Mouse (Mus musculus) forebrain, postnatal 0 days (tissue): Measurements from ENCODE around the gene Treml4. TPM values are rescaled to one million over a fixed set of nuclear protein-coding genes. Genes with fewer than 3 reads are reported as not detected.

Experiments
- ATAC-seq: fragments of 200-750 bp; cut with Nextera tagmentation; 2 replicates; pipeline ENCODE4 v1.8.0; 2017; ENCODE audit warnings: mild to moderate bottlenecking, moderate library complexity
- DNase-seq: peaks from one replicate; pipeline ENCODE4 v3.0.0-alpha.2; 2015
- H3K27ac ChIP-seq: fragments of 300-500 bp; sonication (generic); 2 replicates; pipeline ENCODE4 v1.5.1; 2014; ENCODE audit warnings: low read depth, mild to moderate bottlenecking, antibody characterized with exemption, low read length, moderate library complexity, mixed read lengths
- H3K27me3 ChIP-seq: fragments of 300-500 bp; sonication (generic); 2 replicates; pipeline ENCODE4 v1.6.1; 2014; ENCODE audit warnings: mild to moderate bottlenecking, low read length, mixed read lengths; ENCODE audit not compliant: insufficient read depth
- H3K36me3 ChIP-seq: fragments of 300-500 bp; sonication (generic); 2 replicates; pipeline ENCODE4 v1.6.1; 2014; ENCODE audit warnings: mild to moderate bottlenecking, moderate library complexity; ENCODE audit not compliant: insufficient read depth
- H3K4me1 ChIP-seq: fragments of 300-500 bp; sonication (generic); 2 replicates; pipeline ENCODE4 v1.6.1; 2014; ENCODE audit warnings: antibody characterized with exemption; ENCODE audit not compliant: insufficient read depth
- H3K4me2 ChIP-seq: fragments of 300-500 bp; sonication (generic); 2 replicates; pipeline ENCODE4 v1.6.1; 2014; ENCODE audit warnings: low read depth, mild to moderate bottlenecking, moderate library complexity
- H3K4me3 ChIP-seq: fragments of 300-500 bp; sonication (generic); 2 replicates; pipeline ENCODE4 v1.5.1; 2014; ENCODE audit warnings: low read depth, low read length, mixed read lengths
- H3K9ac ChIP-seq: fragments of 300-500 bp; sonication (generic); 2 replicates; pipeline ENCODE4 v1.6.1; 2014; ENCODE audit warnings: mild to moderate bottlenecking
- H3K9me3 ChIP-seq: fragments of 300-500 bp; sonication (generic); 2 replicates; pipeline ENCODE4 v1.6.1; 2016; ENCODE audit warnings: low read length
- CTCF ChIP-seq: sonication (generic); IDR thresholded peaks from 2 replicates; pipeline ENCODE4 v1.5.1; 2016; ENCODE audit warnings: antibody characterized with exemption, control low read depth, low read depth
- WGBS: fragments of 180-500 bp; shearing (Covaris S2); extraction: QIAGEN DNeasy Blood & Tissue Kit; methylation state at CpG from one replicate; pipeline ENCODE4 v1.1.7; 2014; 5-methylcytosine and 5-hydroxymethylcytosine counted together
- polyA plus RNA-seq: library from polyadenylated mRNA; unstranded; fragments of >200 nt; fragmentation: Nextera tagmentation; extraction: Ambion mirVana; gene quantifications from 2 replicates; pipeline ENCODE4 v1.2.1, GENCODE M21; 2015
- total RNA-seq: library from RNA; depleted of rRNA; stranded (reverse); fragments of >200 nt; gene quantifications from 2 replicates; pipeline ENCODE4 v1.2.3, GENCODE M21; 2014; rRNA removed

Gene Treml4
- not detected in 2 replicates for total RNA-seq
- polyA plus RNA-seq = not detected in 2 replicates

DNA sequence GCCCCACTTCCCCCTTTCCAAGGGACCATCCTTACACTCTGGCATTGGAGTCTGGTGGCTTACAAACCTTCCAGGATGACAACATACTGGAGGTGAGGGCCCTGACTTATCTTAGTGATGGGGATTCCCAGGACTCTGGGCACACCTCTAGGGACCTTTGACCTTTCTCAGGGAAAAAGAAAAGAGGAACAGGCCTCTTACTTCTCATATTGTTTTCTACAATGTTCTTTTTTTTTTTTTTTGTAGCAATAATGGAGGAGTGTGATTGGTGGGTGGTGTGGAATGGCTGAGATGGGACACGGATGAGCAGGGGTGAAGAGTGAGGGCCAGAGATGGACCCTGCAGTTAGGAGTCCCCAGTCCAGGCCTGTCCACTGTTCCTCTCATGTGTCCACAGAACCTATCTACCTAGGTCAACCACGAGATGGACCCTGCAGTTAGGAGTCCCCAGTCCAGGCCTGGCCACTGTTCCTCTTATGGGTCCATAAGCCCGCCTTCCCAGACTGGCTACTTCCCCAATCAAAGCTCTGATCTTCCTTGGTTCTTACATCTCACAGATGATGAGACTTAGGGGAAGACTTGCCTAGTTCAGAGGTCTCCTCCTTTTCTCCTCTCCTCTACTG lies at the start of gene Treml4:
Treml4 (plus strand) TSS at position 555 of the 622 bp plus-strand sequence.
- WGBS = 91% methylated on average over 3 of the region's 3 CpGs
- H3K4me1 ChIP-seq = no peaks in the 10 kb centered on the region
- H3K4me3 ChIP-seq = no peak within 1 kb of the TSS
- H3K27ac ChIP-seq = no peak within 1 kb of the TSS
- H3K9me3 ChIP-seq = peaks cover 8% of the 10 kb centered on the region; the same call in 1 of the 2 replicates
- H3K9ac ChIP-seq = no peak within 1 kb of the TSS
- TF ChIP-seq CTCF = no peak
- ATAC-seq (no peak), DNase-seq (no peak)
- no peaks in the 10 kb centered on the region for H3K36me3 ChIP-seq
- no peaks in the 10 kb centered on the region for H3K27me3 ChIP-seq
- H3K4me2 ChIP-seq = no peak within 1 kb of the TSS

DNA sequence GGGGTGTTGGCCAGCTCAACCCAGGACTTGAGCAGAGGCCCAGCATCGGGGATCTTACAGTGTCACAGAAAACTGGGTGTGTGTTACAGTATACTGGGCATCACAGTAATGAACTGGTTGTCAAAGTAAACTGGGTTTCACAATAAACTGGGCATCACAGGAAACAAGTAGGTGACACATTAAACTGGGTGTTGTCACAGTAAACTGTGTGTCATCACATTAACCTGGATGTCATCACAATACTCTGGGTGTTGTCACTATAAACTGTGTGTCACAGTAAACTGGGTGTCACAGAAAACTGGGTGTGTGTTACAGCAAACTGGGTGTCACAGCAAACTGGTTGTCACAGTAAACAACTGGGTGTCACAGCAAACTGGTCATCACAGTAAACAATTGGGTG lies 48.7 kb upstream of the Treml4 start:
- Histone ChIP-seq H3K27ac (no peak overlapping the region), H3K4me2 (no peak overlapping the region), H3K36me3 (no peaks in the 10 kb centered on the region), H3K9me3 (no peaks in the 10 kb centered on the region), H3K4me1 (no peaks in the 10 kb centered on the region), H3K4me3 (no peak overlapping the region), H3K9ac (no peak overlapping the region), H3K27me3 (no peaks in the 10 kb centered on the region)
- no peak for DNase-seq
- no peak for ATAC-seq
- no peak for TF ChIP-seq CTCF
- WGBS = 89% methylated on average over 1 of the region's 1 CpGs

DNA sequence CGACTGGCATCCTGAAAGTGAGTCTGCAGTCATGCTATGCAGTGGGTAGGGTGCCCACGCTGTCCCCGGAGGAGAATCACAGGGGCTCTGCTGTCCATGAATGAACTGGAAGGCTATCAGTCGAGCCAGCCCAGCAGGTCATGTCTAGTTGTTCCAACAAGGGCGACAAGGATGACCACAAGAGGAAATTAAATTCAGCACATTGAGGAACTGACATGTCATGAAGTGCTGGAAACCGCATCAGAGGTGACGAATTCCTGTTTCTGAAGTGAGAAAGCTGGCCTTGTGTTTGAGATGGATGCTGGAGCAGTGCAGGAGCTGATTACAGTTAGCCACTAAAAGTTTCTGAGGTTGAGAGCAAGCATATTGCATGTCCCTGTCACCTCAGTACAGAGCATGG lies 33.4 kb upstream of the Treml4 start:
- Histone ChIP-seq H3K9ac (no peak overlapping the region), H3K4me3 (no peak overlapping the region), H3K4me1 (no peaks in the 10 kb centered on the region), H3K27me3 (no peaks in the 10 kb centered on the region), H3K9me3 (no peaks in the 10 kb centered on the region), H3K4me2 (no peak overlapping the region), H3K27ac (no peak overlapping the region), H3K36me3 (no peaks in the 10 kb centered on the region)
- 90% methylated on average over 7 of the region's 7 CpGs for WGBS
- TF ChIP-seq CTCF = no peak
- ATAC-seq (no peak), DNase-seq (no peak)

DNA sequence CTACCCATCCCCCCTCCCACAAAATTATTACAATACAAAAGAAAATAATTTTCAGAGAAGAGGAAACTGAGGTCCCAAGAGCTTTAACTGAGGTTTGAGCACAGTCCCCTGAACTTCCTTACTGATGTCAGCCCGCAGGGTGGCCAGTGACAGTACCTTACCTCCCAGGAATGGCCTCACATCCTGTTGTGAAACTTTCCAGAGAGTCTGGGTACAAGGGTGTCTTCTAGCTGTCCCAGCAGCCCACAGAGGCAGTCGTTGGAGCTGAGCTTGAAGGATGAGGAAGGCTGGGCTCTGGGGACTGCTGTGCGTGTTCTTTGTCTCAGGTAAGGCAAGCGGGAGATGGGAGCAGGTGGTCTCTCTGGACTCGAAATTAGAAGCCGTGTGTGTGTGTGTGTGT lies 31.6 kb upstream of the Treml4 start, which contains the start of gene Trem1:
Trem1 (plus strand) TSS at position 251 of the 400 bp plus-strand sequence.
- H3K36me3 ChIP-seq = no peaks in the 10 kb centered on the region
- no peak within 1 kb of the TSS for H3K4me2 ChIP-seq
- no peaks in the 10 kb centered on the region for H3K4me1 ChIP-seq
- no peak within 1 kb of the TSS for H3K4me3 ChIP-seq
- H3K9me3 ChIP-seq = no peaks in the 10 kb centered on the region
- DNase-seq = no peak
- no peak for TF ChIP-seq CTCF
- H3K27me3 ChIP-seq = no peaks in the 10 kb centered on the region
- no peak within 1 kb of the TSS for H3K27ac ChIP-seq
- ATAC-seq = no peak
- 72% methylated on average over 6 of the region's 6 CpGs for WGBS
- no peak within 1 kb of the TSS for H3K9ac ChIP-seq

DNA sequence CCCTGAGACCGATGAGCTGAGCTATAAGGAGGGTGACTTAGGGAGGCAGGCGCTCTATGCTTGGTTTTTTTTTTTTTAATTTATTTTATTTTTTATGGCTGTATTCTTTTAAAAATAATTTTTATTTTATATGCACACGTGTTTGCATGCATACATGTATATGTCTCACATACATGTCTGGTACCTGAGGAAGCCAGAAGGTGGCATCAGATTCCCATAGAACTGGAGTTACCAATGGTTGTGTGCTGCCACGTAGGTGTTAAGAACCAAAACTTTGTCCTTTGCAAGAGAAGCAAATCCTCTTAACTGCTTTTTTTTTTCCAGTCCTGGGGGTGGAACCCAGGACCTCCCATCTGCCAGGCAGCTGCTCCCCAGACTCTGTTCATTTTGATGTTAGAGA lies 30.3 kb upstream of the Treml4 start:
- Histone ChIP-seq H3K27ac (no peak overlapping the region), H3K9ac (no peak overlapping the region), H3K4me1 (no peaks in the 10 kb centered on the region), H3K27me3 (no peaks in the 10 kb centered on the region), H3K4me2 (no peak overlapping the region), H3K4me3 (no peak overlapping the region), H3K9me3 (no peaks in the 10 kb centered on the region), H3K36me3 (no peaks in the 10 kb centered on the region)
- no peak for ATAC-seq
- no peak for DNase-seq
- 89% methylated on average over 4 of the region's 4 CpGs for WGBS
- TF ChIP-seq CTCF = no peak

DNA sequence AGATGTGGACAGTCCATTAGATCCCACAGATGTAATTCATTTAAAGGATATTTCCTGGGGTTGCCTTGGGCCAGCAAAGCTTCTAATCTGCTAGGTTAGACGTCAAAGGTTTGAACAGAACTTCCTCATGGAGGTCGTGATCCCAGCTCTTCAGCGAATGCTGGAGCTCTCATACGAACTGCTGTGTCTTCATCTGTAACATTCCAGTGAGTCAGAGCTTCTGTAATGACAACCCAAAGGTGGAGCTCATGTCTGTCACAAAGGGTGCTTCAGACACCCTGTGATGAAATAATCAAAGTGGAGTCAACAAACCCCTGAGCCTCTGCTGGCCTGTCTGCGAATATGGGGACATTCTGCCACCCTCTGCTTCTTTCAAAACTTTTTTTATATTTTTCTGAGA lies 29.5 kb upstream of the Treml4 start:
- Histone ChIP-seq H3K36me3 (no peaks in the 10 kb centered on the region), H3K4me1 (no peaks in the 10 kb centered on the region), H3K9me3 (no peaks in the 10 kb centered on the region), H3K27me3 (no peaks in the 10 kb centered on the region), H3K4me3 (no peak overlapping the region), H3K9ac (no peak overlapping the region), H3K4me2 (no peak overlapping the region), H3K27ac (no peak overlapping the region)
- DNase-seq = no peak
- no peak for ATAC-seq
- no peak for TF ChIP-seq CTCF
- WGBS = 78% methylated on average over 5 of the region's 5 CpGs

DNA sequence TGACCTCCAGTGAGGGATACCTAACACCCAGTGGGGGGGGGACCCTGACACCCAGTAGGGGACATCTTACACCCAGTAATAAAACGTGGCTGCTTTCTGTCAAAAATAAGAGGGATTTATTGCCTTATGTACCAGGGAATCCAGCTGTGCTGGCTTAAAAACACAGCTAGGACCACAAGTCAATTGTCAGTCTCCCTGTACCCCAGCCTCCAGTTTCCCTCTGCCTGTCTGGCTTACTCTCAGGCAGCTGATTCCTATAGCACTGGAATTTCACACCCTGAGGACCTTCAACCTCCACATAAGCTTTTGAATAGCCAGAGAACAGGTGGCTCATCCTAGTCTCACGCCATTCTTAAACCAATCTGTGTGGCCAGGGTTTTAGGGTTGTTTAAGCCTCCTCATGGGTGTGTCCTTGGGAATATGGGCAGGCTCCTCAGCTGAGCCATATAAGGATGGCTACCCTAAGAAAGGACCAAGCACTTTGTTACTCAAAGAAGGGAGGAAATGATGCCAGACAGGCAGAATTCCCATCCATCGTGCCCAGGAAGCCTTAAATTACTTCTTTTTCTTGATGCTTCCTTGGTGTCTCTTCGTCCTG lies 28.2 kb upstream of the Treml4 start:
- DNase-seq (no peak), ATAC-seq (no peak)
- Histone ChIP-seq H3K4me1 (no peaks in the 10 kb centered on the region), H3K27ac (no peak overlapping the region), H3K27me3 (no peaks in the 10 kb centered on the region), H3K9ac (no peak overlapping the region), H3K4me2 (no peak overlapping the region), H3K4me3 (no peak overlapping the region), H3K36me3 (no peaks in the 10 kb centered on the region), H3K9me3 (no peaks in the 10 kb centered on the region)
- no peak for TF ChIP-seq CTCF
- WGBS = 66% methylated on average over 4 of the region's 4 CpGs
